Mouse (Mus musculus): ENCODE data around the gene Mpped1. TPM values are rescaled to one million over a fixed set of nuclear protein-coding genes. Genes with fewer than 3 reads are reported as not detected.

The Mpped1 gene
- polyA plus RNA-seq, 1 experiment from 2014 or later, result 1.1 TPM

DNA sequence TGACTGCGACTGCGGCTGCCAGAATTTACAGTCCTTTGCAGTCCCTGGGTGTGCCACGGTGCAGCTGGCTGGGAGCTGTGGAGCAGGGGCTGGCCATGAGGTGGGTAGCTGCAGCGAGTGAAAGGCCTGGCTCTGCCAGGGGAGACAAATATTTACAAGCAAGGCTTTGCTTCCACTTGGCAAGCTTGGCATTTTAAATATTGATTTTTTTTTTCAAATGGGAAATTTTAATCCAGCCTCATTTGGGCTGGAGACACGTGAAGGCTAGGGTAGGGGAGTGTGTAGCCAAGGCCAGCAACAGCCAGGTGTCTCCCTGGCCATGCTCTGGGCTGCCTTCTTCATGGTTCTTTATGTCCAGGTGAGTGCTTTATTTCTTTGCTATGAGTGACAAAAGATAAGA lies 21.7 kb downstream of the Mpped1 start:
- no peak overlapping the region for H3K4me2 ChIP-seq
- no peaks in the 10 kb centered on the region for H3K36me3 ChIP-seq
- no peak overlapping the region for H3K27ac ChIP-seq
- 59% methylated on average over 5 of the region's 5 CpGs for WGBS
- ATAC-seq (ENCODE audit: insufficient read depth, low FRiP score, low read depth), result no peak
- H3K27me3 ChIP-seq (replicated peaks), result no peaks in the 10 kb centered on the region
- no peak overlapping the region for H3K9ac ChIP-seq
- H3K9me3 ChIP-seq, result no peaks in the 10 kb centered on the region
- H3K4me3 ChIP-seq (replicated peaks), result no peak overlapping the region
- H3K4me1 ChIP-seq, result no peaks in the 10 kb centered on the region

GRCm38 (mm10) chr15:83814106-83814505 lies 34.8 kb downstream of the Mpped1 start:
- Histone ChIP-seq H3K27me3 (replicated peaks) (no peaks in the 10 kb centered on the region), H3K36me3 (no peaks in the 10 kb centered on the region)

DNA sequence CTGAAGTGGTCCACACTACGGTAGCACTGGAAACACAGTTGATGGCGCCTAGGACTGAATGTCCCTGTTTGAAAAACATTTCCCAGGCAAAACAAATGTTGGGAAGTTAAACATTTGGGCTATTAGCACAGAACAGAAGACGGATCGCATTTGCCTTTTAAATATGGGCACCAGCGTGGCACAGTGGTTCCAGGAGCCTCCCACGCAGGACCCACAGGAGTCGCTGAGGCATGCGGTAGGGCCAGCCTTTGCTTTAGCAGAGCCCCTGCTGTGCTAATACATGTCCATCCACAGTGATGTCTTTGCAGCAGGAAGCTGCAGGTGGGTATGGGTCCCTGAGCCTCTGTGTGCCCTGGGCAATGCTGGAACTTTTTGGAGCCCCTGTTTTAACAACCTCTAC lies 48.7 kb downstream of the Mpped1 start:
- Histone ChIP-seq H3K27ac (no peak overlapping the region), H3K4me3 (replicated peaks) (no peak overlapping the region), H3K36me3 (no peaks in the 10 kb centered on the region), H3K27me3 (replicated peaks) (no peaks in the 10 kb centered on the region), H3K4me2 (no peak overlapping the region), H3K9ac (no peak overlapping the region), H3K4me1 (no peaks in the 10 kb centered on the region), H3K9me3 (no peaks in the 10 kb centered on the region)
- no peak for ATAC-seq (ENCODE audit: insufficient read depth, low FRiP score, low read depth)
- 81% methylated on average over 8 of the region's 8 CpGs for WGBS

More at GRCm38 (mm10) chr15:83814106-83814505, 34.8 kb downstream of the Mpped1 start:
- Histone ChIP-seq H3K4me2 (no peak overlapping the region), H3K27ac (no peak overlapping the region), H3K9ac (no peak overlapping the region), H3K4me3 (replicated peaks) (no peak overlapping the region), H3K9me3 (no peaks in the 10 kb centered on the region), H3K4me1 (no peaks in the 10 kb centered on the region)
- ATAC-seq (ENCODE audit: insufficient read depth, low FRiP score, low read depth), result no peak
- 65% methylated on average over 6 of the region's 6 CpGs for WGBS

GRCm38 (mm10) chr15:83829226-83829625 lies 50.0 kb downstream of the Mpped1 start:
- no peak for ATAC-seq (ENCODE audit: insufficient read depth, low FRiP score, low read depth)
- H3K27ac ChIP-seq, result no peak overlapping the region
- H3K27me3 ChIP-seq (replicated peaks), result no peaks in the 10 kb centered on the region
- WGBS, result 75% methylated on average over 13 of the region's 13 CpGs
- H3K4me1 ChIP-seq, result no peaks in the 10 kb centered on the region
- H3K4me3 ChIP-seq (replicated peaks), result no peak overlapping the region
- no peaks in the 10 kb centered on the region for H3K9me3 ChIP-seq
- no peak overlapping the region for H3K4me2 ChIP-seq
- no peaks in the 10 kb centered on the region for H3K36me3 ChIP-seq
- H3K9ac ChIP-seq, result no peak overlapping the region

GRCm38 (mm10) chr15:83832265-83832664 lies 53.0 kb downstream of the Mpped1 start:
- WGBS, result 54% methylated on average over 6 of the region's 6 CpGs
- H3K36me3 ChIP-seq, result no peaks in the 10 kb centered on the region
- no peaks in the 10 kb centered on the region for H3K27me3 ChIP-seq (replicated peaks)
- no peak overlapping the region for H3K27ac ChIP-seq
- no peaks in the 10 kb centered on the region for H3K4me1 ChIP-seq
- H3K9ac ChIP-seq, result no peak overlapping the region
- no peak for ATAC-seq (ENCODE audit: insufficient read depth, low FRiP score, low read depth)
- H3K4me2 ChIP-seq, result no peak overlapping the region
- H3K4me3 ChIP-seq (replicated peaks), result no peak overlapping the region
- H3K9me3 ChIP-seq, result no peaks in the 10 kb centered on the region

GRCm38 (mm10) chr15:83840950-83841719 lies 61.9 kb downstream of the Mpped1 start:
- no peaks in the 10 kb centered on the region for H3K9me3 ChIP-seq
- H3K4me3 ChIP-seq (replicated peaks), result no peak overlapping the region
- no peaks in the 10 kb centered on the region for H3K4me1 ChIP-seq
- H3K4me2 ChIP-seq, result no peak overlapping the region
- H3K27ac ChIP-seq, result no peak overlapping the region
- ATAC-seq (ENCODE audit: insufficient read depth, low FRiP score, low read depth), result no peak
- WGBS, result 61% methylated on average over 10 of the region's 10 CpGs
- H3K27me3 ChIP-seq (replicated peaks), result no peaks in the 10 kb centered on the region
- H3K9ac ChIP-seq, result no peak overlapping the region
- no peaks in the 10 kb centered on the region for H3K36me3 ChIP-seq

DNA sequence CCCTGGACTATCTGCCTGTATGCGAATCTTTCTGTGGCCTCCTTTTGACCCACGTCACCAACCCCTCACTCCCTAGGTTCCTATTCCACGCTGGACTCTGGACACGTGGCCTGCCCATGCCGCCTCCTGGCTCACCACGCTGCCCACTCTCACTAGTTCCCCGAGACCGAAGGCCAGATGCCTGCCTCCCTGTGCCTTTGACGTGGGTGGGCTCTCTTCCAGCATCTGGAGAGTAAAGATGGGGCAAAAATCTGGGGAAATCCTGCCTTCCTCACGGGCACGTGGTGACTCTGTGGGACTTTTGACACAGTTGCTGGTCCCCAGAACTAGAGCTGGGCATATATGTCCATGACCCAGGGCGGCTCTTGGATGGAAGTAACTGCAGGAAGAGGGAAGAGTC lies 63.2 kb downstream of the Mpped1 start:
- Histone ChIP-seq H3K36me3 (no peaks in the 10 kb centered on the region), H3K9ac (no peak overlapping the region)
- WGBS, result 76% methylated on average over 12 of the region's 12 CpGs

GRCm38 (mm10) chr15:83842915-83843789 lies 63.9 kb downstream of the Mpped1 start:
- H3K9ac ChIP-seq, result no peak overlapping the region
- no peaks in the 10 kb centered on the region for H3K4me1 ChIP-seq
- H3K4me2 ChIP-seq, result no peak overlapping the region
- no peaks in the 10 kb centered on the region for H3K27me3 ChIP-seq (replicated peaks)
- 51% methylated on average over 22 of the region's 22 CpGs for WGBS
- no peaks in the 10 kb centered on the region for H3K36me3 ChIP-seq
- no peaks in the 10 kb centered on the region for H3K9me3 ChIP-seq
- no peak for ATAC-seq (ENCODE audit: insufficient read depth, low FRiP score, low read depth)
- no peak overlapping the region for H3K27ac ChIP-seq
- no peak overlapping the region for H3K4me3 ChIP-seq (replicated peaks)

More for the DNA sequence above, 63.2 kb downstream of the Mpped1 start:
- no peaks in the 10 kb centered on the region for H3K4me1 ChIP-seq
- H3K9me3 ChIP-seq, result no peaks in the 10 kb centered on the region
- no peak overlapping the region for H3K4me2 ChIP-seq
- H3K27ac ChIP-seq, result no peak overlapping the region
- H3K4me3 ChIP-seq (replicated peaks), result no peak overlapping the region
- no peak for ATAC-seq (ENCODE audit: insufficient read depth, low FRiP score, low read depth)
- H3K27me3 ChIP-seq (replicated peaks), result no peaks in the 10 kb centered on the region

GRCm38 (mm10) chr15:83845734-83846133 lies 66.5 kb downstream of the Mpped1 start:
- H3K4me1 ChIP-seq, result no peaks in the 10 kb centered on the region
- no peak overlapping the region for H3K4me2 ChIP-seq
- no peak overlapping the region for H3K9ac ChIP-seq
- H3K36me3 ChIP-seq, result no peaks in the 10 kb centered on the region
- no peak for ATAC-seq (ENCODE audit: insufficient read depth, low FRiP score, low read depth)
- WGBS, result 42% methylated on average over 11 of the region's 11 CpGs
- no peaks in the 10 kb centered on the region for H3K27me3 ChIP-seq (replicated peaks)
- no peak overlapping the region for H3K4me3 ChIP-seq (replicated peaks)
- no peak overlapping the region for H3K27ac ChIP-seq
- no peaks in the 10 kb centered on the region for H3K9me3 ChIP-seq

DNA sequence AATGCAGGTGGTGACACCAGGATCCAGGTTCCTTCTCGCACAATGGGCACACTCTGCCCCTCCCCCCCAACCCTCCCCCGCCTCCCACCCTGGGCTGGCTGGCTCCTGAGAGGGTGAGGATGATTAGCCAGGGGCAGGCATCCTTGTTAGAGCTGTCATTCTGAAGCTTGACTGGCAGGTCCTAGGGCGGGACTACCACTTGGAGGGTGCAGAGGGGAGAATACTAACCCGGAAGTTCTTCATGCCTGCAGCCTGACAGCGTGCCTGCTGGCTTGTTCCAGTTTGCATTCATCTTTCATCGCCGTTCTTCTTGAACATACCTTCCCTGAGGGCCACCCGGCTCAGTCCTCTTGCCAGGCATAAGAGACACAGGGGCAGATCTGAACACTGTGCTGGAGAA lies 67.3 kb downstream of the Mpped1 start:
- no peaks in the 10 kb centered on the region for H3K27me3 ChIP-seq (replicated peaks)
- H3K4me3 ChIP-seq (replicated peaks), result no peak overlapping the region
- H3K9me3 ChIP-seq, result no peaks in the 10 kb centered on the region
- ATAC-seq (ENCODE audit: insufficient read depth, low FRiP score, low read depth), result no peak
- no peaks in the 10 kb centered on the region for H3K4me1 ChIP-seq
- no peak overlapping the region for H3K9ac ChIP-seq
- no peak overlapping the region for H3K4me2 ChIP-seq
- H3K36me3 ChIP-seq, result no peaks in the 10 kb centered on the region
- no peak overlapping the region for H3K27ac ChIP-seq
- WGBS, result 37% methylated on average over 8 of the region's 8 CpGs

DNA sequence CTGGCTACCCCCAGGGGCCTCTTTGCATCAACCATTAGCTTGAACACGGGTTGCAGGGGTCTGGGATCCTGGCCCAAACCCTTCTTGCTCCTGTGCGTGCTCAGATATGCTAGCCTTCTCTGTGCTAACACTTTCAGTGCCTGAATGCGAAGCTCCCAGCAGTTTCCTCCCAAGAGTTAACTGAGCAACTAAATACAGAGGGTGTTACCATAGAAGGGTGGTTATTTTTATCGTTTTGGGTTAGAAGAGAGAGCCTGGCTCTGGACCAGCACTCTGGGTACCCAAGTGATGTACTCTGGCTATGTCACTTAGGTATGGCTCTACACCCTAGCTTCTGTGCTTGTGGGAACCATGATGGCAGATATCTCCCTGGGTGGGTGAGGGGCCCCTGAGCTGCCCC lies 68.2 kb downstream of the Mpped1 start:
- Histone ChIP-seq H3K4me2 (no peak overlapping the region), H3K9ac (no peak overlapping the region)
- WGBS, result 64% methylated on average over 4 of the region's 4 CpGs

GRCm38 (mm10) chr15:83848193-83848592 lies 68.9 kb downstream of the Mpped1 start:
- Histone ChIP-seq H3K4me1 (no peaks in the 10 kb centered on the region), H3K9me3 (no peaks in the 10 kb centered on the region), H3K27me3 (replicated peaks) (no peaks in the 10 kb centered on the region), H3K9ac (no peak overlapping the region), H3K4me3 (replicated peaks) (no peak overlapping the region), H3K27ac (no peak overlapping the region), H3K4me2 (no peak overlapping the region), H3K36me3 (no peaks in the 10 kb centered on the region)
- no peak for ATAC-seq (ENCODE audit: insufficient read depth, low FRiP score, low read depth)
- WGBS, result 72% methylated on average over 9 of the region's 9 CpGs

More for the DNA sequence above, 68.2 kb downstream of the Mpped1 start:
- Histone ChIP-seq H3K27me3 (replicated peaks) (no peaks in the 10 kb centered on the region), H3K4me1 (no peaks in the 10 kb centered on the region), H3K4me3 (replicated peaks) (no peak overlapping the region), H3K36me3 (no peaks in the 10 kb centered on the region), H3K27ac (no peak overlapping the region), H3K9me3 (no peaks in the 10 kb centered on the region)
- ATAC-seq (ENCODE audit: insufficient read depth, low FRiP score, low read depth), result no peak

All from stomach, embryonic 15.5 days (tissue).